Mouse (Mus musculus) right cerebral cortex, postnatal 36 days (tissue): ENCODE results near the gene Psmd11.
A peak's percentile ranks its signal among the peaks of the same experiment; 100 is the strongest.

Experiments used
- DNase-seq, 2 experiments: peaks; one replicate each; pipeline ENCODE4 v3.0.0; 2022; ENCODE audit warnings: low spot score in 2 of 2, mixed read lengths in 1 of 2

The Psmd11 gene

DNA sequence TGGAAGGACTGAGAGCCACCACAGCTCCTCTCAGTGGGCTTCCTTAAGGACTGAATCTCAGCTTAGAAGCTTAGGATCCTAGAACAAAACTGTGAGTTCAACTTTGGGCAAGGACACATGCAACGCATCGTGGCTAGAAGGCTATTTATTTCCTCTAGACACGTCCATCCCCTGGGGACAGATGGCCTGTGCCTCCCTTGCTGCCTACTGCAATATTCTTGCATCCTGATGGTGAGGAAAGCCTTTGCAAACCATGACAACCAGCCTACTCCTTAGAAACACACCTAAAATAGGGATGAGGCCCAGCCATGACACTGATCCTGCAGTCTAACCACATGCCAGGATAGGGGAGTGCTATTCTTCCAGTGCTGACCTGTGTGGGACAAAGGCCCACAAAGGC, 77.2 kb downstream of the Psmd11 start:
- DNase-seq = peak in 1 of 2 experiments; percentile 86

DNA sequence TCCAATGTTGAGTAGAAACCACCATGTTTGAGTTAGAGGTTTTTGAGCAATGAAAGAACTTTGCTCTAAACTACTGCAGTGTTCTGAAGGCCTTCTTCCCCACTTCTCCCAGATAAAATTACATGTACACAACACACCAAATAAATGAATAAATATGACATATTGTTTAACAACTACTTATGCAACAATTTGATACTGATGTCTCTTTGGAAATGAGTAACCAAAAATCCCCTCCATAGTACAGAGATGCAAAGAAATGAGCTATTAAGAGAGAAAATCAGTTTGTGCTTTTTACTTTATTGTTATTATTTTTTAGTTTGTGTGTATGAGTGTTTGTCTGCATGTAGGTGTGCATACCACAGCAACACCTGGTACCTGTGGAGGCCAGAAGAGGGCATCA, 78.1 kb downstream of the Psmd11 start:
- no peak for DNase-seq

DNA sequence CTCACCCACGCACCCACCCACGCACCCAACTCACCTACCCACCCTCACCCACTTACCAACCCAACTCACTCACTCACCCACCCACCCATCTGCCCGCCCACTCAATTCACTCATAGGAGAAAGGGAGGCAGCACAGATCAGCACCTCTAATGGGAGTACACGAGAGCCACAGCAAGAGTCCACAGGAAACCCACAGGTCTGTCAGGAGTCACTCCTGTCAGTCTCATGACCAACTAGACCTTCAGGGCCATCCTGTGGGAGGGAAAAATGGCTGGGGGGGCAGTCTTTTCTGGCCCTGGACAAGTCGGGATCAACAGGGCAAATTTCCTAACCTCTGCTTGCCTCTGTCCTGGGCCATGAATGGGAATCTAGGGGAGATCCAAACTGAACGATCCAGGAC, 79.4 kb downstream of the Psmd11 start:
- DNase-seq = no peak

DNA sequence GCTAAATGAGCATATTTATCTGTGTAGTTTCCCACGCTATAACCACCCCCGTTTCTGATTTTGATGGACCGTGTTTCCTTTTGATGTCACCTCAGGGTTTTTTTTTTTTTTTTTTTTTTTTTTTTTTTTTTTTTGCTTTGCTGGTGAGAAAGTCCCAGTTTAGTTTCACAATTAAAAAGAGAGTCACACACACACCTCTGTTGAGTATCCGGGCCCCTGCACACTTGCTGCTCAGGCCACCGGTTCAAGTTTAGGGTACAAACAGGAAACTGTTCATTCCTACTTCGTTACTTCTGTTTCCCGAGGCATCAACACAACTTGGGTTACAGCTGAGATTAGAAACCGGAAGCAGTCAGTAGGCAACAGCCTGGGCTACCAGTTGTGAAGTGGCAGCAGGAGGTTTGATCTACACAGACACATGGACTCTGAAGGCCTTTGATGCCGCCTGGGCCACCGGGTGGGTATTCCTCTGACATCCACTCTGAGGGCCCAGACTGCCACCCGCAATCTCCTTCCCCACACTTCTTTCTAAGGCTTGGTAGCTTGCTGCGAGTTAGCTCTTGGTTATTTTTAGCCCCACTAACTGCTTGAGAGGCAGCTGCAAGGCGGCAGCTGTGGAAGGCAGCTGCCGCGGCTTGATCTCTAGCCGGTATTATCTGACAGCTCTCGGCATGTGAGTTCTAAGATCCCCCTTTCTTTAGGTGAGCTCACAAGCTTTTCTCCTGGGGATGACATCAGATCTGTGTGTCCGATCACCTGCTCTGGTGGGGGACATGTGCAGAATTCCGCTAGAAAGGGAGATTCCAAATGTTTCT, 80.2 kb downstream of the Psmd11 start:
- DNase-seq = no peak

DNA sequence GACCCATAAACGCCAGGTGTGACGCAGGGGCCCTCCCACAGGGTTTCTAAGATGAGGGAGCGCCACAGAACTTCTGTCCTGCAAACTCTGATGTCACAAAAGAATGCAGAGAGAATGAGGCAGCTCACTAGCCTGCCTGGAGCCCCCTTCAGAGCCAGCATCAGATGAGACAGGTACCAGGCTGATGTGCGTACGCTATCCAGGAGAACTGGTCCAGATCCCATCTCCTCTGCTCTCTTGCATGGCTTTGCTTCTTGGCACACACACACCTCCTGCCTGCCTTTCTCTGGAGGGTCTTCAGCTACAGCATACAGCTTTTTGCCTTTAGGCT, 80.7 kb downstream of the Psmd11 start:
- no peak for DNase-seq

DNA sequence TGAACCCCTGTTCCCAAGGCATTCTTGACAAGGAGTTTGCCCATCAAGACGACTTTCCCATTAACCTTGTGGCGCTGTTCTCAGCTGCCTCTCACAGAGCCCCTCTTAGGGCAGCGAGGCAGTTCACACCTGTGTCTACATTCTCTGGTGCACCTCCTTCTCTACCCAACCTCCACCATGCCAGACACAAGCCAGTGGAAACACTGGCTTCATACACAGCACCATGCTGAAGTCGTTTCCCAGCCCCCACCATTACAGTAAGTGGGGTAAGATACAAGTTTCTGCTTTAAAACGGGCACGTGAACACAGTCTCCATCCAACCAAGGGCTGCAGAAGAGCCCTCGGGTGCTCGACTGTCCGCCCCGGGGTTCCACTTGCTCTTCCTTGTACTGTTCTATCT, 81.7 kb downstream of the Psmd11 start:
- no peak for DNase-seq

DNA sequence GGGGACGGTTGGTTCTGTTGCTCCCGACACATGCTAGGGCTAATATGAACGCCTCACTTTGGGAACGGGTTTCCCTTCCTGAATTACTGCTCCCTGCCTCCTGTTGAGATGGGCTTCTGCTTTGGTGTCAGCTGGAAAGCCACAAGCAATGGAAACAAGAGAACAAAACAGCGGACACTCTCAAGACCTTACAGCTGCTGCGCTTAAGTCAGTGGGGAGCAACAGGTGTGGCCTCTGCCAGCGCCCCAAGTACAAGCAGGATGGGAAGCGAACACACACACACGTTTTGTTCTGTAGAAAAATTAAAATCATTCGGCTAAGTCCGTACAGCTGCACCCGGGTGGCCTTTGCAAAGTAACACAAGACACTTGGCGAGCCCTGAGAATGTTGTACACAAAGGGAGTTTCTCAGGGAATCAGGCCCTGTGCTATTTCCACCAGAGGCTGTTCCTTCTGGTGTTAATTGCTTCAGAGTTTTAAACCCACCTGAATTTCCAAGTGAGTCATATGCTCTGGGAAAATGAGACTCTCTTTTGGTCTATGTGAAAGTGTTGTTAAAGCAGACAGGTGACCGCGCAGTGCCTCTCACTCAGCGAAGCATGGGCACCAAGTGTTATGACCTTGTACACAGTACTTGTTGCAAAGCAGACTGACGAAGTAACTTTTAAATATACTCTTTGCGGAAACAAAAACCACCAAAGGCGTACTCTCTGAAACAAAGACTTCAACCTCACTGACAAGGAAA, 84.1 kb downstream of the Psmd11 start:
- no peak for DNase-seq

DNA sequence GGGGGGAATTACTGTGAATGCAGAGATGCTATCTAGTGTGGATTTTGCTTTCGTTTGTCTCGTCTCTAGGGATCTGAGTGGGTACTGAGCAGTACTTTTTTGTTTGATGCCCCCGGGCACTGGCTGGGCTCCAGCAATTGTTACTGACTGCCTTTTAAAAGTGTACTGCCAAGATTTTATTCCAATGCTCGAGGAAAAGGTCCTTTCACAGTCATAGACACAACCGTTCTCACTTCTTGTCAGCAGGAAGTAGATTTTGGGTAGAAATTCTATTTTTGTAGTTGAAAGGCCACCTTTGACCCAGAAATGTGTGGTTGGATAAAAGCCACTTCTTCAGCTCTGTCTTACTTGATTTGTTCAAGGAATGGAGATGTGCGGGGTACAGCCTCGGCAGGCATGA, 85.4 kb downstream of the Psmd11 start:
- DNase-seq = no peak

DNA sequence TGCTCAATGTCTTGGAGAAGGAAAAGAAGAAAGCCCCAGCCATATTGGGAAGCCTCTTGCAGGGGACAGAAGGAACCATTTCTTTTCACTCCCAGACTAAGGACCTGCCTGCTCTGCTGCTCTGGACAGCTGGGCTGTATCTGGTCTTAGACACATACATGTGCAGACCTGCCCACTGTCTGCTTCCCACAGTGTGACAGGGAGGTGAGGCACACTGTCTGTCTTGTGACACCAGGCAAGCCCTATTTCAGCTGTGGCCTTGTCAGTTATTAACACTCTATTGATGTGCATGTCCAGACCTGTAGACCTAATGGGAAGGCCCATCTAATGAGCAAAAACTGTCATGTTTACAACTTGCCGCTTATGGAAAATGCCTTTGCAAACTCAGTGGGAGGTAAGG, 86.9 kb downstream of the Psmd11 start:
- DNase-seq = no peak

DNA sequence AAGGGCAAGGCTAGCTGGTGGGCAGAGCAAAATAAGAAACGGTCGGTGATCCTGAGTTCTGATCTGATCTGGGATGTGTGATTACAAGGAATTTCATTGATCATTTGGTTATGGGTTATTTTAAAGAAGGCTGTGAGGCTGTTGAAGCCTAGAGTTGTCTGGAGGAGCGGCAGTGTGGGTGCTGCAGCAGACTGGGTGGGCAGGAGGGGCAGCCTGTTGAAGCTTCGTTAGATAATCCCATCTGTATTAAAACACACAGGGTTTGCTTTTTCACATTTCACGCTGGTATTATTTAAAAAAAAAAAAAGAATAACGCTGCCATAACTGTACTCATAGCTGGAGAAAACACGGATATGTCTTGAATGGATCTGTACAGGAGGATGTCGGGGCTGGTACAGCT, 87.5 kb downstream of the Psmd11 start:
- no peak for DNase-seq

DNA sequence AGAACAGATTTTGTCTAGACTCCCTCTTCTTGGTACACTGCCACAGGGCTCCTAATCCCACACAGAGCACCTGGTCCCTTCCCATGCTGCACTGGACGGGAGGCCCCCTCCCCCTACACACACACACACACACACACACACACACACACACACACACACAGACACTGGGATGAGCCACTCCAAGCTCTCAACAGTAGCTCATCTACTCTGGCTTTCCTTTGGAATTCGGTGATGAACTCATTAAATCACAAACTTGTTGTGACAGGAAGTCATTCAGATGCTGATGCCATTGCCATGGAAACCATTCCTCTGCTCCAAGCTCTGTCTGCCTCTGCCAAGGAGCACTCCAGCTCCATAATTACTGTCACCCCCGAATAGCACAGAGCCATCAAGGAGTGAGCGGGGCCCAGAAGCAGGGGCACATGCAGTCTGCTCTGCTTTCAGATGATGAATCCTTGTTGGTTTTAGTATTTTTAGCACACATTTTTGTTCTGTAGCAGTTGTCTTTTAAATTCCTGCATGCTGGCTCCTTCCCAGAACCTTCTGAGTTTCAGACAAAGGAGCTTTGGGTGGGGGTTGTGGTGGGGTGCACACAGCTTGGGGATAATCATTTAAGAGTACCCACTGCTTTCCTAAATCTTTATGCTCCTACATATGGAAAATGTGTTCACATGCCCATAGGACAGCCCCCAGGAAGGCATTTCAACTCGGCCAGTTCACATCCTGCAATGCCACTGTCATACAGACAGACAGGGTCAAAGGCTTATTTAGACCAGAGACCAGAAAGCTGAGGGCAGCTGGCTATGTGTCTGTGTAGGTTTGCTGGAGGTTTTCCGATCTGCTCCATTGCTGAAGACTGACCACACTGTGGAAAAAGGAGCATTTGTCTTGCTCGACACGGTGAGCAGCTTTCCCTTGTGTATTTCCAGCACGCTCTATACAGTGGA, 90.3 kb downstream of the Psmd11 start:
- peak; percentile 70 to 84 for DNase-seq

DNA sequence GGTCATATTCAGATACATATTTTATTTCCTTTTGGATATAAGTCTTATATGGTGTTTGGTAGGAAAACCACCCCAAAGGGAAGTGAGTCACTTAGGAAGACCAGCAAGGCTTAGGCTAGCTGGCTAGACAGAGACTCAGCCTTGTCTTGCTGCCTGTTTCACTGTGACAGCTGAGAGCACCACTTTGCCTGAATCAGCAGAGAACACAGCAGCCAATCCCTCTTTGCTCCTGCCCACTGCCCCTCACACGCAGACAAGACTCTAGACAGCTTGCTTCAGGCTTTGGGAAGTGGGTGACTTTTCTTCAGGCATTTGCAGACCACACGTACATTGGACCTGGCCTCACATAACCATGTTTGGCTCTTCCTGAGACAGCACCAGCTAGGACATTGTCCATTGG, 92.7 kb downstream of the Psmd11 start:
- DNase-seq = no peak
